Mouse (Mus musculus) embryo, embryonic 10.5 days (tissue): ENCODE data around the gene Naaladl1.
A peak's percentile ranks its signal among the peaks of the same experiment; 100 is the strongest.

Source experiments
- DNase-seq: peaks from one replicate; pipeline ENCODE4 v3.0.0-alpha.2; 2015; ENCODE audit warnings: low spot score

The Naaladl1 gene

GRCm38 (mm10) chr19:6084478-6085248, 20.9 kb upstream of the Naaladl1 start, which contains the start of the genes Zfpl1 and Cdca5:
Zfpl1 (minus strand) TSS chr19:6084956.
Cdca5 (plus strand) TSS chr19:6084983.
- peak; percentile 99 for DNase-seq

DNA sequence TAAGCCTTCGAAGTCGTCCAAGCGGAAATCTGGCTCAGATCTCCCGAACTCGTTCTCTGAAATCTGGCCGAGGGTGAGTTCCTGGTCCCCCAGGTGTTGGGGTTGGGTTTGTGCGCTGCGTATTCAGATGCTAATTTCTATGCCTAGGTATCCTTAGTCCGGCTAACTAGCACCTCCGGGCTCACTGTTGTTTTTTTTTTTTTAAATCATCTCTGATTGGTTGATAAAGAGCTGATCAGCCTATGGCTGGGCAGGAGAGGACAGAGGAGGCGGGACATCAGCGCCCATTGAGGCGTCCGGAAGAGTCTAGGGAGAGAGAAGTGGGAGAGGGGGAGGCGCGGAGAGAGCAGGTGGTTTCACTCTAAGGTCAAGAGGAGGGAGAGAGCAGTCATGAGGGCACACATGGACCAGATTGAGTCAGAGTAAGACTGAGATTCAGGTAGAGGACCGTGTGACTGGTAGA, 20.1 kb upstream of the Naaladl1 start:
- peak; percentile 87 for DNase-seq

DNA sequence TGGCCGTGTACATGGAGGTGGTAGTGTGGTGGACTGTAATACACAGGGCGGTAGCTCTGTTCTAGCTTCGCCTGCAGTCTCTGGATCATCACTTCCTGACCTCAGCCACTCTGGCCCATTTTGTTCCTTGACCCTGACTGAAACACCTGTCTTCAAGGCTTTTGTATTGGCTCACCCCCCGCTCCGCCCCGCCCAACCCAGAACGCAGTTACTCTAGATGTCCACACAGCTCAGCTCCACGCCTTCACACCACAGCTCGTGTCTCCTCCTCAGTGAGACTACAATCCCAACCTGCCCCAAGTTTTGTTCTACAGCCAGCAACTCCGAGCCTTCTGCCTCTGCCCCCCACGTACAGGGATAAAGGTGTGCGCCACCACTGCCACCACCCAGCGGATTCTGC, 16.7 kb upstream of the Naaladl1 start:
- DNase-seq, result no peak

- DNase-seq, result no peak
These were observed 11.5 kb upstream of the Naaladl1 start, which contains the start of gene AC131692.1 for GRCm38 (mm10) chr19:6094119-6094518. AC131692.1 (plus strand) TSS chr19:6094419.

GRCm38 (mm10) chr19:6097847-6098246, 7.7 kb upstream of the Naaladl1 start:
- no peak for DNase-seq

DNA sequence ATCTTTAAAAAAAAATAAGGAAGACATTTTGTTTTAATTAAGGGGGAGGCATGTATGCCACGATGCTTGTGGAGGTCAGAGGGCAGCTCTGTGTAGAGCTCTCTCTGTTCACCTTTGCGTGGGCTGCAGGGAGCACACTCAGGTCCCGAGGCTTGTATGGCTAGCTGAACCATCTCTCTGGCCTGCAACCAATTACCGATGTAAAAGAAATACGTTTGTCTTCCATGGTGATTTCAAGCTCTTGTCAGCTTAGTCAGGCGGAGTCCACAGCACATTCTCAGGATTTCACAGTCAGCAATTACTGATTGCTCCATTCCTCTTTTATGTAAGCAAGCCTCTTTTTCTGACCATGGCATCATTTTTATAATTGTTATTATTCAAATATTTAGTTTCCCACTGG, 4.4 kb upstream of the Naaladl1 start:
- DNase-seq, result peak; percentile 29

- DNase-seq, result no peak
These were observed 3.3 kb upstream of the Naaladl1 start for GRCm38 (mm10) chr19:6102169-6102853.

GRCm38 (mm10) chr19:6104476-6104875, 1.1 kb upstream of the Naaladl1 start:
- DNase-seq, result no peak

DNA sequence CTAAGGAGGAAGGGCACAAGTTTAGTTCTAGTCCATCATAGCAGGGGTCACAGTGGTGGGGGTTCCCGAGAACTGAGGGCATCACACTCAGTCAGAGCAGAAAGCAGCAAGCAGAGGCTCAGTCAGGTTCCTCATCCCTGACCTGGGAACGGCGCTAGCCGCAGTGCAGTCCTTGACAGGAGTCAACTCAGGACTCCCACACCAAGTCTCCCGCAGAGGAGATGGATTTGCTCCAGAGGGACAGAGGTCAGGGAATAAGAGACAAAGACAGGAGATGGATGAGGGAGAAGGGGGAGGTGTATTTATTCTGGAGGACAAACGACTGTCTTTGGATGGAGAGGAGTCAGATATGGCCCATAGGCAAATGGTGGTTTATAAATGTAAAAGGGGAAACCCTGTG, 7.5 kb downstream of the Naaladl1 start:
- no peak for DNase-seq

DNA sequence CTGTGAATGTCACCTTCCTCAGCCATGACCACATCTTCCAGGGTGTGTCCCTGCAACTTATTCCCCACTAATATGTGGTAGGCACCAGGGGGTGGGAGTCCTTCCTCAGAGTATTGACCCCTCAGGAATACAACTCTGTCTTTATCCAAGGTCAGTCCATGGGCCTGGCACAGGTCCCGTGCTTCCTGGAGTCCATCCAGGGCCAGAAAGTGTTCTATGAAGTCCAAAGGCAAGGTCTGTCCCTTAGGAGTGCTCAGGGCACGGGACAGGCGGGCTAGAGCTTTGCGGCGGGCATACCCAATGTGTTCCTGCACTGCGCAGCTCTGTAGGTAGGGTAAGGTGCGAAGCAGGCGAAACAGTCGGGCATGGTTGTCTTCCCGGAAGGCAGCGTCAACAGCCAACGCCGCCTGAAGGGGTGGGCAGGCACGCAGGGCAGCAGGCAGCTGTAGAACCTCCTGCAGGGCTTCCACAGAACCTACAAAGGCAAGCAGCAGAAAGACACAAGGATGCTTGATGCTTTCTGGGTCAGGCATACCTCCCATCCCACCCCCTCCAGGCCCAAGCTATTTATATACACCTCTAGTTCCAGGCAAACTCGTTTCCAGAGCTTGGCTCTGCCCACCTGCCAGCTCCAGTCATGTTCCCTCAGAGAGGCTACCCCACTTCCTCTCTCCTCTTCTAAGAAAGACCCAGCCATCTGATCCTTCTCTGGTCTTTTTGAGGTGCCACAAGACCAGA, 10.7 kb downstream of the Naaladl1 start:
- no peak for DNase-seq

DNA sequence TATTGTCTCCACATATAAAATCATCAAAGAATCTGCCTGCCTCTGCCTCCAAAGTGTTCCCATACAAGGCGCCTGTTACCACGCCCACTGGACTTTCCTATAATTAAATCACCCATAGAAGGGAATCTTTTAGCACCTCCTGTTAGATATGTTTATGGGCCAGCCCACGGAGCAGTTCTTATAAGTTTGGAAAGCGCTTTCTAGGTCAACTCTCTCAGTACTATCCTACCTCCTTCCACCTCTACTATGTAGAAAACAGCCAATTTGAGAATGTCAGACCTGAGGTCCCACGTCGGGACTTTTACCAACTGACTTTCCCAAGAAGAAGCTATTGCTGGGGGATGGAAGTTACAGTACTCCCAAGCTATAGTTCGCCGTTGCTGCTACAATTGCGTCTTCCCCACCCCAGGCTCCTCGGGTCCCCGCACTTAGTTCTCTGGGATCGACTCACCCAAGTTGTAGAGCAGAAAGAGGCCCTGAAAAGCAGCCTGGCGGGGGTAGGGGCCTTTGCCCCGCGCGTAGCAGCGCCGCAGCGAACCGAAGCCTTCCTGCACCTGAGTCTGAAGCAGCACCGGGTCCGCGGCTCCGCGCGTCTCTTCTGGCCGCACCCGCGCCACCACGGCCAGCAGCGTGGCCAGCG, 11.9 kb downstream of the Naaladl1 start:
- peak; percentile 32 for DNase-seq

GRCm38 (mm10) chr19:6117986-6118676, 12.5 kb downstream of the Naaladl1 start, which contains the start of gene Sac3d1:
Sac3d1 (minus strand) TSS chr19:6118650.
- DNase-seq, result peak; percentile 98

DNA sequence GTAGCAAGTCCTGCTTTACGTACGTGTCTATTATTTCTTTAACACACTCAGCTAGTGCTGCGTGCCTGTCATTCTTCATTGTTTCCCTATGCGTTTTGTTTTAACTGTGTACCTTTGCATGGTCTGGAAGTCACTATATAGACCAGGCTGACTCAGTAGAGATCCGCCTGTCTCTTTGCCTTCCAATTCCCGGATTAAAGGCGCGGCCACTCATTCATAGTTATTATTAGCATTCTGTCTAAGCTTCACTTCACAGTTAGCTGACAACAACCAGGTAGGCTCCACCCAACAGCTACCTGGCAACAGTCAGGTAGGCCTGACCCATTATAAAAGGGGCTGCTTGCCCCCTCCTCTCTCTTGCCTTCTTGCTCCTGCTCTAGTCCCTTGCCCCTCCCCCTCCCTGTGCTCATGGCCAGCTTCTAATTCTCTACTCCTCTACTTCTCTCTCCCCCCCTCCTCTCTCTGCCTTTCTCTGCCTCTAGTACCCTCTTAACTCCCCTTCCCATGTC, 13.1 kb downstream of the Naaladl1 start:
- no peak for DNase-seq

GRCm38 (mm10) chr19:6121761-6122160, 16.2 kb downstream of the Naaladl1 start:
- no peak for DNase-seq

- DNase-seq, result peak; percentile 74
These were observed 17.7 kb downstream of the Naaladl1 start for GRCm38 (mm10) chr19:6123330-6123729.

DNA sequence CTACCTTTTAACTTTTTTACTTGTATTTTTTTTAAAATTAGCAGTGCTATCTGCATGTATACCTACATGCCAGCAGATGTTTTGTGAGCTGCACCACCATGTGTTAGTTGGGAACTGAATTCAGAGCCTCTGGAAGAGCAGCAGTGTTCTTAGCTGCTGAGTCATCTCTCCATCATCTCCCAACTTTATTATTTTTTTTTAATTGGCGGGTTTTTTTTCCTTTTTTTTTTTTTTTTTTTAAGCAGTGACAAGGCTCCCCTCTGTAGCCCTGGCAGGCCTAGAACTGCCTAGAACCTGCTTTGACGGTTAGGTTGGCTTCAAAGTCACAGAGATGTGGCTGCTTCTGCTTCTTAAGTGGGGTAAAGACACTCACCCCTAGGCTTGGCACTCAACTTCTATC, 19.3 kb downstream of the Naaladl1 start:
- no peak for DNase-seq

DNA sequence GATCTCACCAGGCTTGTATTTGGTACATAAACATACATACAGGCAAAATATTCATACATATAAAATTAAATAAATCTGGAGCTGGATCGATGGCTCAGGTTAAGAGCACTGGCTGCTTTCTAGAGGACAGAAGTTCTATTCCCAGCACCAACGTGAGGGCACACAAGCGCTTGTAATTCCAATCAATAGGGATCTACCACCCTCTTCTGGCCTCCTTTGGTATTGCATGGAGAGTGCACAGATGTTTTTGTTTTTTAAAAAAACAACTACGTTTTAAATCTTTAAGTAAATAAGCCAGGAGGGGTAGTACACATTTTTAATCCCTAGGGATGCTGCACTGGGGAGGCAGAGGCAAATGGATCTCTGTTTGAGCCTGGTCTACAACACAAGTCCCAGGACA, 20.7 kb downstream of the Naaladl1 start:
- peak; percentile 84 for DNase-seq

- DNase-seq, result no peak
These were observed 21.4 kb downstream of the Naaladl1 start for GRCm38 (mm10) chr19:6126789-6127580.

DNA sequence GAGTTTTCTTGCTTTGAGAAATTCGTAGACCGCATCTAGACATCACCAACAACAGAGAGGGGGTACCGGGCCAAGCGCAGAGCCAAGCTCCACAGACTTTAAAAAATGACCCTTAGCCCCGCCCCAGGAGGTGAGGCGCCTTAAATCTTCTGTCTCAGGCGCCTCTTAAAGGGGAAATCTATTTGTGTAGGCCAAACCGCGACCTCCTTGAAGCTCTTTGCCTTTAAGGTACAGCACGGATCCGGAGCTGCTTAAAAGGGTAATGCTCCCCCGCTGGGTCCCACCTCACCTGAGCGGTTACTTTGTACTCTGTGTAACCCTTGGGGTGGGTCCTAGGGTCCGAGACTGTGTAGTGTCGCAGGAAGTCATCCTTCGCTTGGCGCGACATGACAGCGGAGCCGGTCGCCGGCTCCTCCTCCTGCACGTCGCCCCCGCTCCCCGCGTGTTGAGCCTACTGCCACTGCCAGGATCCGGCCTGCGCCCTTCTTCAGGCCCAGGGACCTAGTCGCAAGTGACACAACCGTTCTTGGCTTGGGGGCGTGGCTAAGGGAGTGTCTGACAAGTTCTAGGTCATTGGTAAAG, 22.3 kb downstream of the Naaladl1 start, which contains the start of gene Snx15:
Snx15 (minus strand) TSS at position 545 of the 582 bp plus-strand sequence.
- DNase-seq, result peak; percentile 96
